Mouse (Mus musculus) kidney, postnatal 36 days (tissue): ENCODE results near the gene Psenen.

Experiments
- DNase-seq, 2 experiments: peaks; one replicate each; pipeline ENCODE4 v3.0.0; 2021 to 2022; ENCODE audit warnings: mixed read lengths in 2 of 2

The Psenen gene

GRCm38 (mm10) chr7:30563117-30563905 is at the start of gene Psenen, which contains the start of the genes U2af1l4 and Gm49396:
Gene Psenen, minus strand, starts transcription at chr7:30563627.
Gene U2af1l4, plus strand, starts transcription at chr7:30563301.
Gene Gm49396, plus strand, starts transcription at chr7:30563344.
- DNase-seq, result peak; percentile 97 to 98

GRCm38 (mm10) chr7:30612654-30613402 is 49.4 kb upstream of the Psenen start, which contains the start of gene Upk1a:
Gene Upk1a, minus strand, starts transcription at chr7:30612847.
- DNase-seq, result no peak

GRCm38 (mm10) chr7:30610043-30610442 is 46.6 kb upstream of the Psenen start:
- DNase-seq, result no peak

- no peak for DNase-seq
Measured at GRCm38 (mm10) chr7:30608476-30608875, 45.0 kb upstream of the Psenen start.

- peak; percentile 73 to 86 for DNase-seq
Measured at GRCm38 (mm10) chr7:30607706-30608309, 44.4 kb upstream of the Psenen start.

GRCm38 (mm10) chr7:30604944-30605343 is 41.5 kb upstream of the Psenen start:
- no peak for DNase-seq

- DNase-seq, result no peak
Measured at GRCm38 (mm10) chr7:30604424-30604823, 41.0 kb upstream of the Psenen start.

- peak; percentile 69 to 75 for DNase-seq
Measured at GRCm38 (mm10) chr7:30602583-30602982, 39.2 kb upstream of the Psenen start.

GRCm38 (mm10) chr7:30600651-30601050 is 37.2 kb upstream of the Psenen start:
- peak; percentile 59 to 67 for DNase-seq

- DNase-seq, result peak; percentile 98
Measured at GRCm38 (mm10) chr7:30599933-30600353, 36.5 kb upstream of the Psenen start.

GRCm38 (mm10) chr7:30598786-30599185 is 35.4 kb upstream of the Psenen start, which contains the start of gene Zbtb32:
Gene Zbtb32, minus strand, starts transcription at chr7:30598909.
- DNase-seq, result no peak

GRCm38 (mm10) chr7:30596811-30597210 is 33.4 kb upstream of the Psenen start:
- no peak for DNase-seq

- no peak for DNase-seq
Measured at GRCm38 (mm10) chr7:30596093-30596492, 32.7 kb upstream of the Psenen start.

- DNase-seq, result no peak
Measured at GRCm38 (mm10) chr7:30594510-30595024, 31.1 kb upstream of the Psenen start.

- DNase-seq, result no peak
Measured at GRCm38 (mm10) chr7:30593579-30594509, 30.4 kb upstream of the Psenen start.

- no peak for DNase-seq
Measured at GRCm38 (mm10) chr7:30592772-30593423, 29.5 kb upstream of the Psenen start.

GRCm38 (mm10) chr7:30591605-30591951 is 28.2 kb upstream of the Psenen start:
- DNase-seq, result no peak

GRCm38 (mm10) chr7:30590927-30591604 is 27.6 kb upstream of the Psenen start:
- DNase-seq, result no peak

GRCm38 (mm10) chr7:30589435-30590301 is 26.2 kb upstream of the Psenen start:
- DNase-seq, result peak; percentile 89 to 95
